Mouse (Mus musculus): ENCODE measurements around the gene Olfr1062. TPM values are rescaled to one million over a fixed set of nuclear protein-coding genes. Genes with fewer than 3 reads are reported as not detected.

Olfr1062 gene
- polyA plus RNA-seq, 1 experiment from 2014 or later: not detected

Other genes with a start within 250 kb of the Olfr1062 start
- gene Olfr1044, start 248.9 kb downstream of the Olfr1062 start, polyA plus RNA-seq (2015; fragmentation: Nextera tagmentation; extraction: Ambion mirVana): not detected in 2 replicates
- not detected in 2 replicates for gene Olfr52, start 241.1 kb downstream of the Olfr1062 start, polyA plus RNA-seq (2015; fragmentation: Nextera tagmentation; extraction: Ambion mirVana)
- not detected in 2 replicates for gene Olfr1045, start 223.7 kb downstream of the Olfr1062 start, polyA plus RNA-seq (2015; fragmentation: Nextera tagmentation; extraction: Ambion mirVana)
- gene Olfr1046, start 207.4 kb downstream of the Olfr1062 start, polyA plus RNA-seq (2015; fragmentation: Nextera tagmentation; extraction: Ambion mirVana): not detected in 2 replicates
- gene Olfr1047, start 195.3 kb downstream of the Olfr1062 start, polyA plus RNA-seq (2015; fragmentation: Nextera tagmentation; extraction: Ambion mirVana): not detected in 2 replicates
- gene Olfr1048, start 186.5 kb downstream of the Olfr1062 start, polyA plus RNA-seq (2015; fragmentation: Nextera tagmentation; extraction: Ambion mirVana): not detected in 2 replicates
- gene Olfr1049, start 168.4 kb downstream of the Olfr1062 start, polyA plus RNA-seq (2015; fragmentation: Nextera tagmentation; extraction: Ambion mirVana): not detected in 2 replicates
- not detected in 2 replicates for gene Olfr1051, start 147.7 kb downstream of the Olfr1062 start, polyA plus RNA-seq (2015; fragmentation: Nextera tagmentation; extraction: Ambion mirVana)
- not detected in 2 replicates for gene Olfr1052, start 134.3 kb downstream of the Olfr1062 start, polyA plus RNA-seq (2015; fragmentation: Nextera tagmentation; extraction: Ambion mirVana)
- gene Olfr1053, start 111.5 kb downstream of the Olfr1062 start, polyA plus RNA-seq (2015; fragmentation: Nextera tagmentation; extraction: Ambion mirVana): not detected in 2 replicates
- gene Olfr1054, start 91.3 kb downstream of the Olfr1062 start, polyA plus RNA-seq (2015; fragmentation: Nextera tagmentation; extraction: Ambion mirVana): not detected in 2 replicates
- gene Olfr1055, start 76.5 kb downstream of the Olfr1062 start, polyA plus RNA-seq (2015; fragmentation: Nextera tagmentation; extraction: Ambion mirVana): not detected in 2 replicates
- not detected in 2 replicates for gene Olfr1056, start 64.3 kb downstream of the Olfr1062 start, polyA plus RNA-seq (2015; fragmentation: Nextera tagmentation; extraction: Ambion mirVana)
- not detected in 2 replicates for gene Olfr1057, start 48.4 kb downstream of the Olfr1062 start, polyA plus RNA-seq (2015; fragmentation: Nextera tagmentation; extraction: Ambion mirVana)
- not detected in 2 replicates for gene Olfr1058, start 38.2 kb downstream of the Olfr1062 start, polyA plus RNA-seq (2015; fragmentation: Nextera tagmentation; extraction: Ambion mirVana)
- gene Olfr1061, start 12.7 kb downstream of the Olfr1062 start, polyA plus RNA-seq (2015; fragmentation: Nextera tagmentation; extraction: Ambion mirVana): not detected in 2 replicates
- gene Olfr1065, start 23.8 kb upstream of the Olfr1062 start, polyA plus RNA-seq (2015; fragmentation: Nextera tagmentation; extraction: Ambion mirVana): not detected in 2 replicates
- not detected in 2 replicates for gene Olfr1066, start 29.5 kb upstream of the Olfr1062 start, polyA plus RNA-seq (2015; fragmentation: Nextera tagmentation; extraction: Ambion mirVana)
- gene Olfr228, start 60.6 kb upstream of the Olfr1062 start, polyA plus RNA-seq (2015; fragmentation: Nextera tagmentation; extraction: Ambion mirVana): not detected in 2 replicates
- not detected in 2 replicates for gene Olfr1076, start 81.7 kb upstream of the Olfr1062 start, polyA plus RNA-seq (2015; fragmentation: Nextera tagmentation; extraction: Ambion mirVana)
- not detected in 2 replicates for gene Olfr1079, start 115.7 kb upstream of the Olfr1062 start, polyA plus RNA-seq (2015; fragmentation: Nextera tagmentation; extraction: Ambion mirVana)
- not detected in 2 replicates for gene Olfr1080, start 131.5 kb upstream of the Olfr1062 start, polyA plus RNA-seq (2015; fragmentation: Nextera tagmentation; extraction: Ambion mirVana)
- gene Olfr1082, start 172.2 kb upstream of the Olfr1062 start, polyA plus RNA-seq (2015; fragmentation: Nextera tagmentation; extraction: Ambion mirVana): not detected in 2 replicates
- gene Olfr1084, start 213.0 kb upstream of the Olfr1062 start, polyA plus RNA-seq (2015; fragmentation: Nextera tagmentation; extraction: Ambion mirVana): not detected in 2 replicates
- not detected in 2 replicates for gene Olfr1085, start 235.3 kb upstream of the Olfr1062 start, polyA plus RNA-seq (2015; fragmentation: Nextera tagmentation; extraction: Ambion mirVana)

Measured in forebrain, embryonic 15.5 days (tissue).